Mouse (Mus musculus) ovary, adult 10 weeks (tissue): ENCODE data around the gene Akna. TPM values are rescaled to one million over a fixed set of nuclear protein-coding genes. Genes with fewer than 3 reads are reported as not detected.

Source experiments
- polyA plus RNA-seq: library from polyadenylated mRNA; stranded (reverse); fragments of 350-450 nt; fragmentation: Illumina TruSeq; extraction: RNeasy Lipid Tissue Mini Kit (QIAGEN cat#74804); gene quantifications from one replicate; pipeline ENCODE4 v1.2.3, GENCODE M21; 2014

The Akna gene
- 0.20 TPM for polyA plus RNA-seq

GRCm38 (mm10) chr4:63403040-63403959 lies at the start of gene Akna:
Gene Akna (minus strand): TSS chr4:63403354.

DNA sequence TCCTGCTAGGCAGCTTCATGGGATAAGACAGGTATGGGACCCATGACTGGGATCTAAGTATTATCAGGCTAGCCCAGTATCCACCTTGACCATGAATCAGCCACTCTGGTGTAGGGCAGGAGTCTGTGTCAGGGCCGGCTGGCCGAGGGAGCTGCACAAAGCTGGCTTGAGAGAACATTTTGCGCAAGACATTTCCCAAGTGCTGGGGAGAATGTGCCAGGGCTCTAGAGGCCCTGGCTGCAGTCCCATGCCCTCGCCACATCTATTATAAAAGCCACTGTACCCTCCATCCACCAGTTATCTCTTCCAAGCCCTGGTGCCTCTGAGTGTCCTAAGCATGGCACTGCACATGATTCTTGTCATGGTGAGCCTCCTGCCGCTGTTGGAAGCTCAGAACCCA lies 41.0 kb downstream of the Akna start, which contains the start of gene Orm2:
TSS of gene Orm2 (plus strand) at position 300 of the 400 bp plus-strand sequence.

DNA sequence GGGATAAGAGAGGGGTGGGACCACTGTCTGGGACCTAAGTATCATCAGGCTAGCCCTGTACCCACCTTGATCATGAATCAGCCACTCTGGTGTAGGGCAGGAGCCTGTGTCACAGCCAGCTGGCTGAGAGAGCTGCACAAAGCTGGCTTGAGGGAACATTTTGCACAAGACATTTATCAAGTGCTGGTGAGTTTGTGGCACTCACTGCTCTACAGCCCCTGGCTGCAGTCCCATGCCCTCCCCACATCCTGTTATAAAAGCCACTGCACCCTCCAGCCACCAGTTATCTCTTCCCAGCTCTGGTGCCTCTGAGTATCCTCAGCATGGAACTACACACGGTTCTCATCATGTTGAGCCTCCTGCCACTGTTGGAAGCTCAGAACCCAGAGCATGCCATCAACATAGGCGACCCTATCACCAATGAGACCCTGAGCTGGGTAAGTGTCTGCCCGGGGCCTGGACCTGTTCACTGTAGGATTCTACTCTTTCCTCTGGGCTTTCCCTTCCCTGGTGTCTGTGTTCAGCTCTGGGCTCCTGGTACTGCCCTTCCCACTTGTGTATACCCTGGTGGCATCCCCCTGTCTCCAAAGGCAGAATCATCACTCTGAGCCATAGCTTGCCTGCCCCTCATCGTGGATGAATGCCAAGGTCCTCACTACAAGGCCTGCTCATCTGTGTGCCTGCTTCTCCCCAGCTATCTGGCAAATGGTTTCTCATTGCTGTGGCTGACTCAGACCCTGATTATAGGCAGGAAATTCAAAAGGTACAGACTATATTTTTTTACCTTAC lies 47.1 kb downstream of the Akna start, which contains the start of gene Orm3:
TSS of gene Orm3 (plus strand) at position 286 of the 789 bp plus-strand sequence.

DNA sequence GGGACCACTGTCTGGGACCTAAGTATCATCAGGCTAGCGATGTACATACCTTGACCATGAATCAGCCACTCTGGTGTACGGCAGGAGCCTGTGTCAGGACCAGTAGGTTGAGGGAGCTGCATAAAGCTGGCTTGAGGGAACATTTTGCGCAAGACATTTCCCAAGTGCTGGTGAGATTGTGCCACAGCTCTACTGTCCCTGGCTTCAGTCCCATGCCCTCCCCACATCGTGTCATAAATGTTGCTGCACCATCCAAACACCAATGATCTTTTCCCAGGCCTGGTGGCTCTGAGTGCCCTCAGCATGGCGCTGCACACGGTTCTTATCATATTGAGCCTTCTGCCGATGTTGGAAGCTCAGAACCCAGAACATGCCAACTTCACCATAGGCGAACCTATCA lies 58.9 kb downstream of the Akna start, which contains the start of gene Orm1:
TSS of gene Orm1 (plus strand) at position 266 of the 400 bp plus-strand sequence.

Other genes with a start within 250 kb of the Akna start
- gene Ambp, start 248.6 kb downstream of the Akna start, polyA plus RNA-seq, result not detected
- gene Kif12, start 231.2 kb downstream of the Akna start, polyA plus RNA-seq, result not detected
- 2.6 TPM for gene Col27a1, start 189.3 kb downstream of the Akna start, polyA plus RNA-seq
- gene Orm1, start 58.8 kb downstream of the Akna start, polyA plus RNA-seq, result 4.4 TPM
- gene Orm3, start 47.2 kb downstream of the Akna start, polyA plus RNA-seq, result not detected
- not detected for gene Orm2, start 40.9 kb downstream of the Akna start, polyA plus RNA-seq
- gene Whrn, start 92.6 kb upstream of the Akna start, polyA plus RNA-seq, result 0.68 TPM
- gene Atp6v1g1, start 141.4 kb upstream of the Akna start, polyA plus RNA-seq, result 327 TPM
- gene Tmem268, start 155.4 kb upstream of the Akna start, polyA plus RNA-seq, result 4.7 TPM
- gene Gm11213, start 201.9 kb upstream of the Akna start, polyA plus RNA-seq, result not detected
- gene Tex48, start 219.1 kb upstream of the Akna start, polyA plus RNA-seq, result not detected